Mouse (Mus musculus) CH12.LX (cell line): Measurements from ENCODE around the gene Baz1b. TPM values are rescaled to one million over a fixed set of nuclear protein-coding genes. Genes with fewer than 3 reads are reported as not detected.
"Not testable (repeated sequence)": the region's sequence is repeated elsewhere in the genome, so short reads cannot be mapped to it uniquely, and the experiment has no call there.

ENCODE experiments used
- DNase-seq: peaks from one replicate; pipeline ENCODE4 v3.0.0-alpha.2; 2013; ENCODE audit errors: extremely low read depth
- H3K27ac ChIP-seq: 2 replicates; pipeline ENCODE4 v1.5.1; 2012; ENCODE audit warnings: low read depth, mild to moderate bottlenecking, control low read depth, moderate library complexity; ENCODE audit not compliant: insufficient read depth
- H3K27me3 ChIP-seq: replicated peaks from 2 replicates; pipeline ENCODE3; 2012; ENCODE audit warnings: inconsistent platforms
- H3K36me3 ChIP-seq, 2 experiments: replicated peaks in 1 of 2; 2 replicates each; pipeline versions ENCODE3 to v1.6.1; 2012; ENCODE audit warnings: inconsistent platforms in 1 of 2, low read length in 1 of 2, mild to moderate bottlenecking in 1 of 2, mixed read lengths in 1 of 2, moderate library complexity in 1 of 2; ENCODE audit not compliant: control insufficient read depth in 1 of 2, insufficient read depth in 1 of 2
- H3K4me1 ChIP-seq, 2 experiments: 2 replicates each; pipeline ENCODE4 v1.6.1; 2012; ENCODE audit warnings: inconsistent platforms in 1 of 2, moderate library complexity in 1 of 2; ENCODE audit not compliant: insufficient read depth in 2 of 2, control insufficient read depth in 1 of 2
- H3K4me2 ChIP-seq: 2 replicates; pipeline ENCODE4 v1.6.1; 2012; ENCODE audit warnings: low read depth, mild to moderate bottlenecking, control low read depth; ENCODE audit not compliant: poor library complexity, insufficient read depth, severe bottlenecking
- H3K4me3 ChIP-seq, 3 experiments: fragments of 150-350 bp in 1 of 3; sonication (generic) in 1 of 3; replicated peaks in 1 of 3; 2 replicates each; pipeline versions ENCODE3 to v1.5.1; 2011 to 2012; ENCODE audit warnings: low read depth in 2 of 3, low read length in 2 of 3, mild to moderate bottlenecking in 2 of 3, moderate library complexity in 2 of 3, control low read depth in 1 of 3, improper control_type of control experiment in 1 of 3, inconsistent platforms in 1 of 3, mixed read lengths in 1 of 3; ENCODE audit not compliant: poor library complexity in 1 of 3
- H3K79me2 ChIP-seq: replicated peaks from 2 replicates; pipeline ENCODE4 v1.6.1; 2012; ENCODE audit warnings: mild to moderate bottlenecking, moderate library complexity; ENCODE audit not compliant: control insufficient read depth, poor library complexity, insufficient read depth, severe bottlenecking; ENCODE audit errors: extremely low read depth
- H3K9ac ChIP-seq: 2 replicates; pipeline ENCODE4 v1.6.1; 2012; ENCODE audit warnings: low read depth, mild to moderate bottlenecking, control low read depth, moderate library complexity; ENCODE audit not compliant: insufficient read depth
- H3K9me3 ChIP-seq: replicated peaks from 2 replicates; pipeline ENCODE3; 2012; ENCODE audit warnings: low read length, inconsistent platforms, mixed read lengths
- CHD1 ChIP-seq: IDR thresholded peaks from 2 replicates; pipeline ENCODE4 v1.6.1; 2012; ENCODE audit warnings: low read depth, low read length, improper control_type of control experiment, inconsistent platforms
- CHD2 ChIP-seq: IDR thresholded peaks from 2 replicates; pipeline ENCODE4 v1.6.1; 2011; ENCODE audit warnings: low read length, improper control_type of control experiment
- CTCF ChIP-seq, 2 experiments: IDR thresholded peaks in 1 of 2; conservative IDR thresholded peaks in 1 of 2; 2 replicates each; pipeline ENCODE4 v1.5.1; 2011 to 2012; ENCODE audit warnings: low read depth in 2 of 2, low read length in 2 of 2, improper control_type of control experiment in 1 of 2, inconsistent platforms in 1 of 2, mild to moderate bottlenecking in 1 of 2, moderate library complexity in 1 of 2
- EP300 ChIP-seq: IDR thresholded peaks from 2 replicates; pipeline ENCODE4 v1.6.1; 2011; ENCODE audit warnings: low read length, improper control_type of control experiment
- ETS1 ChIP-seq: conservative IDR thresholded peaks from 2 replicates; pipeline ENCODE4 v1.6.1; 2012; ENCODE audit warnings: low read depth, mild to moderate bottlenecking, inconsistent platforms, low read length, improper control_type of control experiment, moderate library complexity
- IRF4 ChIP-seq: IDR thresholded peaks from 2 replicates; pipeline ENCODE4 v1.6.1; 2014; ENCODE audit warnings: low read depth, mild to moderate bottlenecking, inconsistent platforms, low read length, improper control_type of control experiment
- JUN ChIP-seq: IDR thresholded peaks from 2 replicates; pipeline ENCODE4 v1.6.1; 2011; ENCODE audit warnings: low read depth, mild to moderate bottlenecking, low read length, improper control_type of control experiment, moderate library complexity; ENCODE audit not compliant: insufficient read depth
- JUND ChIP-seq: conservative IDR thresholded peaks from 2 replicates; pipeline ENCODE4 v1.6.1; 2011; ENCODE audit warnings: low read depth, low read length, improper control_type of control experiment
- MAFK ChIP-seq: IDR thresholded peaks from 2 replicates; pipeline ENCODE4 v1.6.1; 2011; ENCODE audit warnings: low read length, improper control_type of control experiment; ENCODE audit not compliant: insufficient replicate concordance
- MAX ChIP-seq: IDR thresholded peaks from 2 replicates; pipeline ENCODE4 v1.6.1; 2011; ENCODE audit warnings: low read length, improper control_type of control experiment
- MEF2A ChIP-seq: IDR thresholded peaks from 2 replicates; pipeline ENCODE4 v1.6.1; 2014; ENCODE audit warnings: low read depth, mild to moderate bottlenecking, inconsistent platforms, low read length, improper control_type of control experiment, borderline replicate concordance
- MYC ChIP-seq: IDR thresholded peaks from 2 replicates; pipeline ENCODE4 v1.6.1; 2011; ENCODE audit warnings: low read depth, mild to moderate bottlenecking, improper control_type of control experiment, low read length
- NELFE ChIP-seq: IDR thresholded peaks from 2 replicates; pipeline ENCODE4 v1.6.1; 2011; ENCODE audit warnings: low read depth, low read length, improper control_type of control experiment
- NRF1 ChIP-seq: IDR thresholded peaks from 2 replicates; pipeline ENCODE4 v1.6.1; 2014; ENCODE audit warnings: low read depth, mild to moderate bottlenecking, inconsistent platforms, low read length, improper control_type of control experiment, moderate library complexity
- RAD21 ChIP-seq: IDR thresholded peaks from 2 replicates; pipeline ENCODE4 v1.6.1; 2011; ENCODE audit warnings: low read depth, mild to moderate bottlenecking, low read length, improper control_type of control experiment, moderate library complexity
- RCOR1 ChIP-seq: conservative IDR thresholded peaks from 2 replicates; pipeline ENCODE4 v1.6.1; 2012; ENCODE audit warnings: low read depth, mild to moderate bottlenecking, inconsistent platforms, low read length, improper control_type of control experiment
- SIN3A ChIP-seq: IDR thresholded peaks from 2 replicates; pipeline ENCODE4 v1.6.1; 2012; ENCODE audit warnings: low read length, improper control_type of control experiment, inconsistent platforms
- SMC3 ChIP-seq: IDR thresholded peaks from 2 replicates; pipeline ENCODE4 v1.6.1; 2011; ENCODE audit warnings: low read depth, low read length, improper control_type of control experiment
- TBP ChIP-seq: conservative IDR thresholded peaks from 2 replicates; pipeline ENCODE4 v1.6.1; 2011; ENCODE audit warnings: low read depth, low read length, improper control_type of control experiment
- TCF12 ChIP-seq: IDR thresholded peaks from 2 replicates; pipeline ENCODE4 v1.6.1; 2014; ENCODE audit warnings: low read depth, mild to moderate bottlenecking, inconsistent platforms, low read length, improper control_type of control experiment
- USF2 ChIP-seq: conservative IDR thresholded peaks from 2 replicates; pipeline ENCODE4 v1.6.1; 2011; ENCODE audit warnings: low read depth, low read length, improper control_type of control experiment
- ZKSCAN1 ChIP-seq: IDR thresholded peaks from 2 replicates; pipeline ENCODE4 v1.6.1; 2012; ENCODE audit warnings: low read depth, inconsistent platforms, low read length, improper control_type of control experiment, borderline replicate concordance
- dilution Hi-C: fragments of 300-500 bp; cut with MboI; formaldehyde crosslinking; loops from 2 replicates; pipeline ENCODE4 v1.14.3; 2020; ENCODE audit warnings: low sequenced_read_pairs; ENCODE audit not compliant: extremely low pct_unique_long_range_greater_than_20kb, extremely low pct_ligation_motif_present
- in situ Hi-C: fragments of 300-500 bp; cut with MboI; formaldehyde crosslinking; loops from 3 replicates; pipeline ENCODE4 v1.14.3; 2019; ENCODE audit warnings: low sequenced_read_pairs, low pct_ligation_motif_present, low pct_unique_long_range_greater_than_20kb, mixed read lengths
- polyA plus RNA-seq: library from polyadenylated mRNA; unstranded; fragments of >175 nt; gene quantifications from 2 replicates; pipeline ENCODE4 v1.2.1, GENCODE M21; 2012; ENCODE audit warnings: low read depth; ENCODE audit not compliant: insufficient read length
- total RNA-seq, 2 experiments: library from RNA; depleted of rRNA; stranded (reverse); fragments of 300-350 nt in 1 of 2; fragments of >200 nt in 1 of 2; gene quantifications; 2 replicates each; pipeline ENCODE4 v1.2.3; 2012 to 2014

Gene Baz1b
- total and polyA plus RNA-seq, 3 experiments: 53.3 to 85.4 (median 60.0) TPM

DNA sequence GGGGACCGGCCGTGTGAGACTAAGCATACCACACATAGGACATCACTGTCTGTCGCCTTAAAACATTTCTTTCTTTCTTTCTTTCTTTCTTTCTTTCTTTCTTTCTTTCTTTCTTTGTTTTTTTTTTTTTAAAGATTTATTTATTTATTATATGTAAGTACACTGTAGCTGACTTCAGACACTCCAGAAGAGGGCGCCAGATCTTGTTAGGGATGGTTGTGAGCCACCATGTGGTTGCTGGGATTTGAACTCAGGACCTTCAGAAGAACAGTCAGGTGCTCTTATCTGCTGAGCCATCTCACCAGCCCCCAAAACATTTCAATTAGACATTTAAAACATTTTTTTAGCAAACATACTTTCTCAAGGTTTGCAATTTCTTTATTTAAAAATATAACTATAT is 38.8 kb downstream of the Baz1b start:
- H3K9ac ChIP-seq, in situ Hi-C loops, DNase-seq, H3K27ac ChIP-seq, H3K27me3 ChIP-seq, H3K4me3 ChIP-seq, dilution Hi-C loops, H3K4me2 ChIP-seq, H3K79me2 ChIP-seq, H3K9me3 ChIP-seq: not testable (repeated sequence)
- peak in 1 of 2 experiments; percentile 11; a peak in 1 of 4 replicates for TF ChIP-seq CTCF (conservative IDR thresholded peaks at IDR 0.05 in 1 of 2, IDR thresholded peaks at IDR 0.05 in 1 of 2; ENCODE audit: low read depth in 2 of 2, low read length in 2 of 2)
- peaks cover 4 to 17% of the 10 kb centered on the region in 2 experiments; a peak in 2 of 4 replicates for H3K4me1 ChIP-seq
- peaks cover 68 to 88% of the 10 kb centered on the region in 2 experiments for H3K36me3 ChIP-seq

DNA sequence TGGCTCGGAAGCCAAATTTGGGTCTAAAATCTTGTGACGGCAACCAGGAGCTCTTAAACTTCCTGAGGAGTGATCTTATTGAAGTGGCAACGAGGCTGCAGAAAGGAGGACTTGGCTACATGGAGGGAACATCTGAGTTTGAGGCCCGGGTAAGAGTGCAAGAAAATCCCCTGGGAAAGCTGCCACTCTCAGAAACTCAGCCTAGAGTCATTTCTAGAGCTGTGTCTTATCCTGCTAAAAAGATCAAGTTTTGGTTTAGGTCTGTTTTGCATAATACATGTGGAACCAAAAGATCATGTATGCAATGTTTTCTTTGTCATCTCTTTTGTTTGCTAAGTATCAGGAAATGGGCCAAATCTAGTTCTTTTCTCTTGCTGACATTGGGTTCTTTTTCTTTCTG is 43.1 kb downstream of the Baz1b start:
- H3K4me3 ChIP-seq: no peak overlapping the region
- H3K36me3 ChIP-seq: peaks cover 69 to 86% of the 10 kb centered on the region in 2 experiments
- in situ Hi-C loops (no loop called here), dilution Hi-C loops (no loop called here)
- H3K9me3 ChIP-seq: no peaks in the 10 kb centered on the region
- H3K27ac ChIP-seq: no peak overlapping the region
- DNase-seq: peak; percentile 56
- no peak overlapping the region for H3K4me2 ChIP-seq
- H3K9ac ChIP-seq: no peak overlapping the region
- peaks cover 2% of the 10 kb centered on the region; the same call in 1 of the 2 replicates for H3K79me2 ChIP-seq
- peaks cover 4 to 17% of the 10 kb centered on the region in 2 experiments; a peak in 2 of 4 replicates for H3K4me1 ChIP-seq
- TF ChIP-seq MAFK (0 out of 2 replicates have a peak, but pooled peaks have one; percentile 26), CHD1 (no peak), JUND (peak; percentile 80), MEF2A (0 out of 2 replicates have a peak, but pooled peaks have one; percentile 29), TBP (no peak), ETS1 (peak; percentile 55), EP300 (peak; percentile 74), IRF4 (peak; percentile 91), JUN (0 out of 2 replicates have a peak, but pooled peaks have one; percentile 25)
- no peaks in the 10 kb centered on the region for H3K27me3 ChIP-seq

DNA sequence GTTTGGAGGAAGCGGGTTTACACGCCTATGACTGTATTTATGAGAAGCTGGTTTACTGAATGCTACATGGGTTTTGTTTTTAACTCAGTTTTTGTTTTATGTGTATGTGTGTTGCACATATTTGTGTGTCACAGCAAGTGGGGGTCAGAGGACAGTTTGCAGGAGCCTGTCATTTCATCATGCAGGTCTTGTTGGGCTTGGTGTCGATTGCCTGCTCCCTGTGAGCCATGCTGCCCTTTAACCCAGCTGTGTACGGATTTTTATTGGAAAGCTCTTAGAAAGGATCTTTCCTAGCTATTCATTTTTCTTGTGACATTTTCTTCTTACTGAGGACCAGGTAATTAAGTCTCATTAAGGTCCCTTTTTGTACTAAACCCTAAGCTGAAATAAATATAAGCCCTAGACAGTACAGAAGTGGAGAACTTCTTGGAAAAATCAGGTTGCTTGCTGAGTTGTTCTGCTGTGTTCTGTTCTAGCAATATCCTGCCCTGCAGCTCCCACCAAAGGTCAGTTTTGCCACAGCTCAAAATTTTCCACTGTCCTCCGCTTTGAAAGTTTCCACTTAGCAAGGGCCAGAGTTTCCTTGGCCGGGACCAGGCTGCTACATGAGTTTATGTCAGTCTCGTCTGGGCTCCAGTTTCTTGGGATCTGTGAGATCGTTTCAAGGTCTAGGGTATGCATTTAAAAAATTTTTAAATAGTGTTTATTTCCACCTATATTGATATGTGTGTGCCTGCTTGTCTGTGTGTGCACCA is 46.3 kb downstream of the Baz1b start:
- H3K27ac ChIP-seq: no peak overlapping the region
- no peak overlapping the region for H3K9ac ChIP-seq
- H3K4me3 ChIP-seq: no peak overlapping the region
- TF ChIP-seq NRF1 (no peak), CHD2 (no peak), MEF2A (no peak), RCOR1 (no peak), ZKSCAN1 (no peak), TCF12 (no peak), NELFE (no peak), SIN3A (no peak), SMC3 (no peak), JUND (no peak), IRF4 (no peak), RAD21 (no peak), MAX (no peak), MYC (no peak), USF2 (no peak)
- no peaks in the 10 kb centered on the region; the same call in 1 of the 2 replicates for H3K79me2 ChIP-seq
- H3K4me2 ChIP-seq: no peak overlapping the region
- H3K4me1 ChIP-seq: peaks cover 4 to 17% of the 10 kb centered on the region in 2 experiments; a peak in 2 of 4 replicates
- no peaks in the 10 kb centered on the region for H3K27me3 ChIP-seq
- in situ Hi-C loops: no loop called here
- peaks cover 75 to 92% of the 10 kb centered on the region in 2 experiments for H3K36me3 ChIP-seq
- DNase-seq: no peak
- no peaks in the 10 kb centered on the region for H3K9me3 ChIP-seq
- dilution Hi-C loops: no loop called here
